Mouse (Mus musculus): Measurements from ENCODE around the gene Acsf2.

The Acsf2 gene

DNA sequence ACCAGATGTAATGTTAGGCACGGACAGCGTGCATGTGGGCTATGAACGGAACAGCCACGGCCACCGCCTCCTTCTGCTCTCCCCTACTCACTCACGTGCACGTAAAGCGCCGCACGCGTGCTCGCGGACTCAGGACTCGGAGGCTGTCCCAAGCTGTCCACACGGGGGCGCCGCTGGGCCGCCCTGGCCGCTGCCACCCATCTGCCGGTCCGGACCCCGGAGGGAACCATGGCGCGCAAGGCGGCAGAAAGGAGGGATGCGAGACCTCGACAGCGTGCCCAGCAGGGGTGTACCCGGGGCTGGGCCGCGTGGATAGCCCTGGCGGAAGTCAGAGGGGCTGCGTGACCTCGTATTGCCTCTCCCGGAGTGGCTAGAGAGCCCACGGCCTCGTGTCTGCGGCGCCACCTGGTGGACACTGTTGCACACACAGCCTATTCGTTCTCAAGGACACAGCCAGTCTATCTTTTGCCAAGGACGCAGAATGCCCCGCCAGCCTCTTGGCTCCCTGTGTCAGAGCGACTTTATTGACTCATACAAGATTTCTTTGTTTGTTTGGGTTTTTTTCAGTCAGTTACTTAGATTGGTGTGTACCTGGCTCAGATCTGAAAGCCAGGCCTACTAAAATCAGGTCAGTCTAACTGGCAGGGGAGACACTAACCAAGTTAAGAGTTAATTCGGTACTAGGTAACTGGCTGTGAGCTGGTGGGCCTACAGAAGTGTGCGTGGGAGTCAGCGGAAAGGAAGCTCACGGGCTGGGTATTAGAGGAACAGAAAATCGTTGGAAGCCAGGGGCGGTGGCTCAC, 52.6 kb downstream of the Acsf2 start, which contains the start of gene Rsad1:
TSS of gene Rsad1 (minus strand) at position 368 of the 803 bp plus-strand sequence.
- intact Hi-C loops (cut with DNase I) = loop anchor here (5.0 kb wide), 1 partner anchor 207 kb away; no protein-coding TSS in a partner anchor

DNA sequence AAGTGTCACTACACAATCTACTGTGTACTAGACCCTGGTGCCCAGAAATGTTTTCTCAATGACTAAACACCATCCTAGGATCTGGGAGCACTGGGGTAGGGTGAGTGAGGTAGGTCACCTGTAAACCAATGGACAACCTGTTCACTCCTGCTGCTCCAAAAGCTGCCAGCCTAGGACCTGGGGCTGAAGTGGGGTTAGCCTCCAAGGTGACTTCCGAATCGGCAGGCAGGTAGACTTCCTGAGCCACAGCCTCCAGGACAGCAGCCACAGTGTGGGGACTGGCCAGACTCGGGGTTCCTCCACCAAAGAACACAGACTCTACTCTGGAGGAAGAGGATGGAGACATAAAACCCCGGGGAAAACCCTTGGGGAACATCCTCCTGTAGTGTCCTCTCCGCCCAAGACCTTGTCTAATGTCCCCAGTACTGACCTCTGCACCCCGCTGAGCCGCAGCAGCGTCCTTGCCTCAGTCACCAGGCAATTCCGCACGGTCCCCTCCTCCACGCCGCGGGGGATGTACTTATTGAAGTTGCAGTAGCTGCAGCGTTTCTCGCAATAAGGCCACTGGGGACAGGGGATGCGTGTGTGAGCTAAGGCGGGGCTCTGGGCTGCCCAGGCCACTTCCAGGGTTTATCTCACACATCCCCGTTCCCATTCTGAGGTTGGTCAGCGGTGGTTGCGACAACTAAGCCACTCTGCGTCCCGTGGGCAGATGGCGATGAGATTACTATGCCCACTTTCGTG, 53.5 kb downstream of the Acsf2 start:
- intact Hi-C loops (cut with DNase I) = loop anchor here (5.0 kb wide), 1 partner anchor 206 kb away; no protein-coding TSS in a partner anchor

DNA sequence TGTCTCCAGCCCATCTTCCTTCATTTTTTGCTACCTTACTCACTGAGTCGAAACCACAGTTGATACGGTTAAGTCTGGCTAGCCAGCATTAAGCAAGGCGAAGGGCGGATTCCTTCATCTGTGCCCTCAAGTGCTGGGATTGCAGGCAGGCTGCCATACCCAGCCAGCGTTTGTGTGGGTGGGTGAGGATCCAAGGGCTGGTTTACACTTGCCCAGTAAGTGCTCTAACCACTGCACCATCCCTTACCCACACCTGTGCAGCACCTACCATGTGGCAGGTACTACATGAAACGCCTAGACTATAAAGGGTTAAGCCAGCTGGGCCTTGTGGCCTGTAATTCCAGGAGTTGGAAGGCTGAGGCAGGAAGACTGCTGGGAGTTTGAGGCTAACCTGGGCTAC, 54.4 kb downstream of the Acsf2 start:
- intact Hi-C loops (cut with DNase I) = loop anchor here (5.0 kb wide), 1 partner anchor 205 kb away; no protein-coding TSS in a partner anchor

DNA sequence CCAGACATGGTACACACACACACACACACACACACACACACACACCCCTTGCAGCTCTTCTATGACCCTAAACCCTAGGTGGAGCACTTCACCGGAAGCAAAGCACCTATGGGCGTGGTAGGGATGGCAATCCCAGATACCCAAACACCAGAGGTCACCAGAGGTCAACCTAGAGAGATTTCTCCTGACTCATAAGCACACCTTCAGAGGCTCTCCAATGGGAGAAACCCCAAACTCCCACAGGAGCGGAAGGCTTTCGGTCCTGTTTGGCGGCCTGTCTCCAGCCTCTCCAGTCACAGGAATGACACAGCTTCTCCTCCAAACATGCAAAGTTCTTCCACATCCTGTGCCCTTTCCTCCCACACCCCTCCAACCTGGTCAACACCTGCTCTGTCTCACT, 55.3 kb downstream of the Acsf2 start:
- intact Hi-C loops (cut with DNase I) = loop anchor here (5.0 kb wide), 1 partner anchor 204 kb away; no protein-coding TSS in a partner anchor

- intact Hi-C loops (cut with DNase I) = loop anchor here (2.0 to 5.0 kb wide), 2 partner anchors 57 to 124 kb away; partner anchors contain the start of gene Spata20
Observed at GRCm38 (mm10) chr11:94544422-94544821, 57.2 kb downstream of the Acsf2 start.

DNA sequence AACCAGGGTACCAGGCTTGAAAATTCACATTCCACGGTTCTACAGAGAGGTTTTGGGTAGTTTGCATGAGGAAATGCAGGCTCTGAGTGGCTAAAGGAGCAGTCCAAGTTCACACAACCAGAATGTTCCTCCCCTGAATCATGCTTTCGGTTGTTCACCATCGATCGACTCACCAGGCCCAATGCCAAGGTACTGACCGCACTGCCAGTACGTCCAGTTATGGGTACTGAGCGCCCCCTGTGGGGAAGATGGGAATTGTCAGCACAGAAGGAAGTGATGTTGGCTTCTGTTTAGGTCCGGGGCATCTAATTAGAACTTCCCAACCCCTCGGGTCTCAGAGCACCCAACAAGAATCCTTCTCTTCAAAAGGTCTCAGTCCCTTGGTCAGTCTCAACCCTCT, 57.7 kb downstream of the Acsf2 start:
- intact Hi-C loops (cut with DNase I) = loop anchor here (2.0 to 5.0 kb wide), 2 partner anchors 57 to 123 kb away; partner anchors contain the start of gene Spata20

GRCm38 (mm10) chr11:94543344-94543743, 58.3 kb downstream of the Acsf2 start:
- intact Hi-C loops (cut with DNase I) = loop anchor here (5.0 kb wide), 1 partner anchor 56 kb away; the partner anchor contains the start of gene Spata20

- intact Hi-C loops (cut with DNase I) = loop anchor here (5.0 kb wide), 1 partner anchor 55 kb away; the partner anchor contains the start of gene Spata20
Observed at GRCm38 (mm10) chr11:94542400-94542799, 59.3 kb downstream of the Acsf2 start.

- intact Hi-C loops (cut with DNase I) = loop anchor here (5.0 kb wide), 2 partner anchors 42 to 52 kb away; partner anchors contain the start of genes Epn3 and Spata20
Observed at GRCm38 (mm10) chr11:94539761-94540160, 61.9 kb downstream of the Acsf2 start.

DNA sequence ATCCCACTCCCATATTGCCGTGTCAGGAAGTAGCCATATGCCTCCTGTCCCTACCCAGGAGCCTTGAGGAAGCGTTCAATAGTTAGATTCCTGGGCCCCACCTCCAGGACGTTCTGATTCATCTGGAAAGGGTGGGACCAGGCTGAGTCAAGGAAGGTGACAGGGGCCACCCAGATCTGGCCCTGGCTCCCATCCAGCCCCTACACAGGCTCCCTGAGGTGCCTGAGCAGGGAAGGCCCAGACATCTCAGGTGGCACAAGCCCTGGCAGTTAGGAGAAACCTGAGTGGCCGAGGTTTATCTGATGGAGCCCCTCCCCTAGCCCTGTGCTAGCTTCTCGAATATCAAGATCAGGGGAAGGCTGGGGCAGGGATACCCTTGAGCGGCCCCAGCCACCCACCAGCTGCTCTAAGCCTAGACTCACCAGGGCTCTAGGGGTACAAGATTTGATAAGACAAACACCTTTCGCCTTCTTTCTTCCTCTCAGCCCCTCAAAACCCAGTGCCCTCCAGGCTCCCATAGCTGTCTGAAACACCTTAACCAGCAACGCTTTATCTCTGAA, 62.9 kb downstream of the Acsf2 start:
- intact Hi-C loops (cut with DNase I) = loop anchor here (5.0 kb wide), 1 partner anchor 42 kb away; the partner anchor contains the start of gene Epn3

- intact Hi-C loops (cut with DNase I) = no loop called here
Observed at GRCm38 (mm10) chr11:94533171-94533570, 68.5 kb downstream of the Acsf2 start.

- intact Hi-C loops (cut with DNase I) = no loop called here
Observed at GRCm38 (mm10) chr11:94528879-94529278, 72.8 kb downstream of the Acsf2 start.

DNA sequence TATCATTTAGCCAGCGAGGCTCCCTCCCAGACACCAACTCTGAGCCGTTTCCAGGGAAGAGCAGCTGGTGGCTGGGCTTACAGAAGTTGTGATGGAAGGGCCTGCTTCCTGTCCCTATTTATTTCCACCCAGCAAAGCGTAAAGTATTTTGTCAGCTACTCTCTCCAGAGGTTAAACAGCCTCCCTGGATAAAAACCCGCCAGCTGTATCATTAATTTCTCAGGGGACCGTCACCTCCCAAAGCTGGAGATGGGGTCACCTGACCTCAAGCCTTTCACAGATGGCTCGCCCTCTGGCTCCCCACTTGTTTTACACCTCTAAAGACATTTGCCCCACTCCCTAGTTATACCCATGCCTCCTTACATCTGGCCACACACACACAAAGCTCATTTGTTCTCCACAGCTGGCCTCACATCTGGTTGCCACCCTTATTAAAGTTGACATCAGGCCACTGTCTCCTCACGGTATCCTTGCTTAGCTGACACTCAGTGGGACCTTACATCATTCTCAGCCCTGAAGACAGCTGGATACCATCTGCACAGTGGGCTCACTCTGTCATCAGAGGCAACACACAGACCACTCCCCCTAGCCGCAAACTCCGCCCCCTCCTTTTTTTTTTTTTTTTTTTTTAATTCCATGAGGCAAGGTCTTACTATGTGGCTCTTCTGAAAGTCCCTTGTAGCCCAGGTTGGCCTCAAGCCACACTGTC, 75.3 kb downstream of the Acsf2 start:
- intact Hi-C loops (cut with DNase I) = no loop called here

DNA sequence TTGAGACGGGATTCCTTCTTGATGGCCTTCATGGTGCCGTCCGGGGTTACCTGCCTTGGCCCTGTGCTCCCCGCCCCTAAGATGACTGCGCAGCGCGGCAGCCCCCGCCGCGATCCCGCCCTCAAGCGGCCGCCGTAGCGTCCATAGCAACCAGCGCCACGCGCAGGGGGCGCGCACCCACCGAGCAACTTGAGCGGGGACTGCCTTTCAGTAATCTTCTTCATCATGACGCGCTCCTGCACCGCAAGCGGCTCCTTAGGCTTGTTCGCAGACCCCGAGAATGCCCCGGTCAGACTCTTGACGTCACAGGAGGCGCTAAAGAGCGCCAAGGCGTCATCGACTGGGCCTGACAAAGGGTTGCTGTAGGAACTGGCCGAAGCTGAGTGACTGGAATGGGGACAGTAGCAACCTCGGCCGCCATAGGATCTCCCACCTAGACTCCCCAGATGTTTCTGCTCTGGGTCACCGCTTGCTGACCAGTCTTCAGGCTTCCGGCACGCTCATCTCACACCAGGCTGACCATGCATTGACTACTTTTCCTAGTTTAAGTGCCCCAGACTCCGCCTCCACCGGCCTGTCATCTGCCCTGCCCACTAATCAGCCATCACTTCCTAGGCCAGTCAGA, 80.3 kb downstream of the Acsf2 start, which contains the start of gene Mycbpap:
TSS of gene Mycbpap (minus strand) at position 524 of the 625 bp plus-strand sequence.
- intact Hi-C loops (cut with DNase I) = no loop called here

GRCm38 (mm10) chr11:94513452-94513851, 88.2 kb downstream of the Acsf2 start:
- intact Hi-C loops (cut with DNase I) = no loop called here

DNA sequence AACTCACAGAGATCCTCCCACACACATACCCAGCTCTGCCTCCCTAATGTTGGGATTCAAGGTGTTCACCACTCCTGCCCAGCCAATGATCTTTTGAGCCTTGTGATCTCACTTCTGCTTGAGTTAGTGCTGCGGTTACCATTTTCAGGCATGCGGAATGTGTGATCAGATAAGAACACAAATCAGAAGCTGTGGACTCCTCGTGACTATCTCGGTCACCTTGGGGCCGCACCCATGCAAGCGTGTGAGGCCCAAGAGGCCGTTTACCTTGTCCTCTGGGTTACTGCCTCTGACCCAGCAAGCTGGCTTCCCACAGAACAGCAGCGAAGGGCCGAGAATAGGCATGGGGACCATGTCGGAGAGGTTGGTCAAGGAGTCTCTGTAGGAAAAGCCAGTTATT, 92.7 kb downstream of the Acsf2 start:
- intact Hi-C loops (cut with DNase I) = no loop called here
